ENCODE assay signal across 8 mouse cellular contexts in the genomic region with DNA sequence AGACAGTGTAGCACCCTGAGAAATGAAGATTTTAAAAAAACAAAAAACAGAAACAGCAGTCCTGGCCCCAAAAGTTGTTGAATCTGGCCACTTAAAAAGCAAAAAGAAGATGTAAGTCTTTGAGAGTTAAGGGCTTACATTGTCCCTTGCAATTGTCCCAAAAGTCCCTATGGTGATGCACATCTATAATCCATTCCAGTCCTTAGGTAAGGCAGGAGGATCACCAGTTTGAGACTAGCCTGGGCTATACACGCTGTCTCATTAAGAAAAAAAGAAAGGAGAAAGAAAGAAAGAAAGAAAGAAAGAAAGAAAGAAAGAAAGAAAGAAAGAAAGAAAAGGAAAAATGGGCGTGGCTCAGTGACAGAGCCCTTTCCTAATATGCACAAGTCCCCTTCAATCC. TPM values are rescaled to one million over a fixed set of nuclear protein-coding genes. Genes with fewer than 3 reads are reported as not detected.
DNase-seq lines count a peak whose midpoint lies in the region; ATAC-seq and TF ChIP-seq lines count a peak whose summit lies in the region.

No protein-coding gene starts in this region.

- TF ChIP-seq EP300 in heart, adult 2 months (IDR thresholded peaks at IDR 0.05; ENCODE audit: insufficient read depth, low read depth, low read length), result no peak

- no peak for TF ChIP-seq CTCF in heart, adult 2 months (IDR thresholded peaks at IDR 0.05)
- TF ChIP-seq CTCF in testis, adult 2 months (IDR thresholded peaks at IDR 0.05; ENCODE audit: control insufficient read depth, insufficient read depth, insufficient replicate concordance, low read depth, low read length), result no peak

- peaks cover 9% of the 10 kb centered on the region for H3K79me2 ChIP-seq in heart, adult 2 months (replicated peaks; ENCODE audit: control insufficient read depth, insufficient read depth, low read length)

- no peaks in the 10 kb centered on the region for H3K9me3 ChIP-seq in liver, embryonic 16.5 days (replicated peaks; ENCODE audit: control insufficient read depth, low read length)

- peaks cover 31% of the 10 kb centered on the region for H3K4me1 ChIP-seq in heart, adult 2 months (ENCODE audit: control insufficient read depth, insufficient read depth, low read length)
- peaks cover 17% of the 10 kb centered on the region for H3K4me1 ChIP-seq in testis, adult 2 months (ENCODE audit: control insufficient read depth, insufficient read depth, low read length)
- H3K4me1 ChIP-seq in liver, embryonic 16.5 days (ENCODE audit: control insufficient read depth, low read depth, low read length), result peaks cover 15% of the 10 kb centered on the region

- 26% methylated on average over 2 of the region's 2 CpGs for WGBS in heart, adult 2 months
- 11% methylated on average over 2 of the region's 2 CpGs for WGBS in liver, embryonic 16.5 days (ENCODE audit: insufficient replicate concordance)

- no peaks in the 10 kb centered on the region for H3K27me3 ChIP-seq in heart, adult 2 months (ENCODE audit: control insufficient read depth, insufficient read depth, low read length)
- H3K27me3 ChIP-seq in testis, adult 2 months (ENCODE audit: control insufficient read depth, insufficient read depth, low read length), result no peaks in the 10 kb centered on the region
- H3K27me3 ChIP-seq in liver, embryonic 16.5 days (ENCODE audit: control insufficient read depth, insufficient read depth, low read depth, low read length), result peaks cover 3% of the 10 kb centered on the region; the same call in 1 of the 2 replicates

- H3K36me3 ChIP-seq in heart, adult 2 months (ENCODE audit: control insufficient read depth, insufficient read depth, low read length), result peaks cover 13% of the 10 kb centered on the region
- H3K36me3 ChIP-seq in testis, adult 2 months (ENCODE audit: control insufficient read depth, insufficient read depth, low read length), result no peaks in the 10 kb centered on the region
- H3K36me3 ChIP-seq in liver, embryonic 16.5 days (ENCODE audit: control insufficient read depth, insufficient read depth), result no peaks in the 10 kb centered on the region

- H3K27ac ChIP-seq in heart, adult 2 months, result peak overlapping the region; percentile 62
- H3K27ac ChIP-seq in testis, adult 2 months (ENCODE audit: control insufficient read depth, insufficient read depth, low read depth, low read length), result no peak overlapping the region
- no peak overlapping the region for H3K27ac ChIP-seq in liver, embryonic 16.5 days (ENCODE audit: low read length)

- no peak for ATAC-seq in liver, embryonic 16.5 days (ENCODE audit: low read depth)
- no peak for ATAC-seq in megakaryocyte progenitor cell, adult 5-6 weeks (replicated peaks; ENCODE audit: poor library complexity)

- peak overlapping the region; percentile 72 for H3K4me2 ChIP-seq in liver, embryonic 16.5 days (ENCODE audit: low read depth, low read length)

- peak overlapping the region; percentile 55 for H3K4me3 ChIP-seq in heart, adult 2 months
- peak overlapping the region; percentile 82 for H3K4me3 ChIP-seq in testis, adult 2 months (ENCODE audit: control insufficient read depth, low read depth, low read length)
- H3K4me3 ChIP-seq in liver, embryonic 16.5 days (ENCODE audit: low read depth, low read length), result peak overlapping the region; percentile 50

- no peak for TF ChIP-seq POLR2A in heart, adult 2 months (IDR thresholded peaks at IDR 0.05; ENCODE audit: insufficient read depth, low read depth, low read length)
- TF ChIP-seq POLR2A in testis, adult 2 months (IDR thresholded peaks at IDR 0.05; ENCODE audit: control insufficient read depth, low read depth, low read length), result no peak

- DNase-seq in heart, adult 2 months, result no peak
- DNase-seq in heart, adult 18-20 months, result no peak
- DNase-seq in testis, postnatal 10 days (ENCODE audit: low spot score), result no peak
- no peak for DNase-seq in cerebellum, postnatal 4 days (ENCODE audit: low spot score in 2 of 2)
- DNase-seq in adrenal gland, adult 18-20 months (ENCODE audit: low spot score in 2 of 2), result no peak

- H3K9ac ChIP-seq in heart, adult 2 months (ENCODE audit: low read depth, low read length), result no peak overlapping the region
- H3K9ac ChIP-seq in liver, embryonic 16.5 days (ENCODE audit: low read depth, low read length), result no peak overlapping the region; the same call in 1 of the 2 replicates

- intact Hi-C loops in heart, adult 2 months (cut with DNase I), result loop anchor here (1.0 kb wide), 1 partner anchor 33 kb away; no protein-coding TSS in a partner anchor

RNA-seq across cellular contexts. Expression of a gene that starts 34.4 kb away (rescaled TPM):
- 10 to 100 TPM; 50.0 to 50.7 TPM for total RNA-seq in heart, adult 2 months (2021)
- 21.5 and 29.9 TPM in 2 replicates for polyA plus RNA-seq in heart, adult 2 months (2012; rRNA removed)
- total RNA-seq in heart, adult 18-20 months (2021), result 10 to 100 TPM; 36.7 to 51.5 TPM
- 9.9 TPM in 2 replicates for polyA plus RNA-seq in testis, adult 2 months (2012; rRNA removed)
- 1.2 and 1.4 TPM in 2 replicates for polyA plus RNA-seq in liver, embryonic 16.5 days (2015; fragmentation: Nextera tagmentation; extraction: Ambion mirVana)
- 10.8 and 12.3 TPM in 2 replicates for total RNA-seq in megakaryocyte progenitor cell, adult 5-6 weeks (2015)
- 9.6 and 11.7 TPM in 2 replicates for total RNA-seq in megakaryocyte progenitor cell, adult 5-6 weeks (2017)
- 10 to 100 TPM; 49.3 to 58.6 TPM for total RNA-seq in adrenal gland, adult 18-20 months (2021)
